In the genomic region with DNA sequence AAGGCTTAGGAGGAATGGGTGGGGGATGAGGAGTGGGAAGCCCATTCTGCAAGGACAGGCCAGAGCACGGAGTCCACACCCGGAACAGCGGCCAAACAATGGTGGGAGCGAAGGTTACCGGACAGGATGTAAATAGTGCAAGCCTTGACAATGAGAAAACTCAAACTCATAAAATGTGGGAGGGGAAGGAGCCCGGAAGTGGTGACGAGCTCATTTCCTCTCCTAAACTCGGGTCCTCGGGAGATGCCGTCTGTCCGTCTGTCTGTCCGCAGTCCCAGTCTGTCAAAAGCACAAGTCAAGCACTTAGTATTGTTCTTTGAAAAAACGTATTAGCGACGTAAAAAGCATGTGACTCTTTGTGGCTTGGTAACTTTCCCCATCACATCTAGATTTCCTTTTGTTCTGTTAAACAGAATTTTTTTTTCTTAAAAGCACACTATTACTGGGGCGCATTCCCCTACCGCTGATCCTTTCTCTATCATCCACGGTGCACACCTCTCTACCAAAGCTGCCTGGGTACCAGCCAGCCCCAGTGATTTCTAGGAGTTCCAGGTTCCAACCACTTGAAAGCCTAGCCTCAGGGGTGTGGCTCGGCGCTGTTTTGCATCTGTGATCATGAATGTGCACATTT, we compare ENCODE assay signal across 8 mouse cellular contexts. TPM values are rescaled to one million over a fixed set of nuclear protein-coding genes. Genes with fewer than 3 reads are reported as not detected.
DNase-seq lines count a peak whose midpoint lies in the region; ATAC-seq and TF ChIP-seq lines count a peak whose summit lies in the region.

No protein-coding gene starts in this region.

- no peak overlapping the region for H3K9ac ChIP-seq in limb, embryonic 14.5 days (ENCODE audit: low read depth, low read length, severe bottlenecking)

- peak overlapping the region; percentile 20; the same call in 1 of the 2 replicates for H3K4me2 ChIP-seq in limb, embryonic 14.5 days (replicated peaks; ENCODE audit: low read depth, low read length, severe bottlenecking)

- TF ChIP-seq CTCF in small intestine, adult 2 months (IDR thresholded peaks at IDR 0.05; ENCODE audit: extremely low read depth, insufficient read length, insufficient replicate concordance, low read depth, low read length) = no peak

- no peak overlapping the region for H3K27ac ChIP-seq in limb, embryonic 14.5 days (replicated peaks; ENCODE audit: low read depth, low read length)
- H3K27ac ChIP-seq in small intestine, adult 2 months (ENCODE audit: insufficient read depth, low read depth, low read length) = peak overlapping the region; percentile 56; the same call in 1 of the 2 replicates

- intact Hi-C loops in heart, postnatal 14 days (cut with DNase I) = no loop called here

- peak; percentile 20 to 42 for DNase-seq in urinary bladder, postnatal 36 days (ENCODE audit: low spot score in 2 of 2)
- no peak for DNase-seq in urinary bladder, postnatal 10 days (ENCODE audit: low spot score)
- DNase-seq in heart, postnatal 14 days = peak; percentile 55 to 64
- no peak for DNase-seq in limb, embryonic 14.5 days (ENCODE audit: low spot score)
- DNase-seq in retina, postnatal 1 day = no peak
- DNase-seq in c-Kit-positive CD71-positive TER-119-positive erythroid progenitor cells, embryonic 14.5 days (ENCODE audit: low spot score) = no peak
- no peak for DNase-seq in right cerebral cortex, postnatal 25 days

- H3K4me3 ChIP-seq in limb, embryonic 14.5 days (replicated peaks; ENCODE audit: low read length) = no peak overlapping the region
- H3K4me3 ChIP-seq in small intestine, adult 2 months (ENCODE audit: low read depth, low read length) = peak overlapping the region; percentile 51

- TF ChIP-seq POLR2A in limb, embryonic 14.5 days (IDR thresholded peaks at IDR 0.05; ENCODE audit: borderline replicate concordance, extremely low read depth, insufficient read depth, insufficient read length) = no peak
- TF ChIP-seq POLR2A in small intestine, adult 2 months (IDR thresholded peaks at IDR 0.05; ENCODE audit: low read depth, low read length) = peak; percentile 4; the same call in 1 of the 2 replicates

- ATAC-seq in limb, embryonic 14.5 days (ENCODE audit: low FRiP score, low read depth) = no peak

- WGBS in limb, embryonic 14.5 days = 49% methylated on average over 20 of the region's 20 CpGs
- WGBS in small intestine, adult 2 months = 18% methylated on average over 20 of the region's 20 CpGs

- no peaks in the 10 kb centered on the region for H3K27me3 ChIP-seq in limb, embryonic 14.5 days (ENCODE audit: control insufficient read depth, insufficient read depth, low read length)
- no peaks in the 10 kb centered on the region for H3K27me3 ChIP-seq in small intestine, adult 2 months (ENCODE audit: control insufficient read depth, insufficient read depth, low read length)

- no peaks in the 10 kb centered on the region for H3K9me3 ChIP-seq in limb, embryonic 14.5 days (ENCODE audit: control insufficient read depth, low read length)

- H3K36me3 ChIP-seq in limb, embryonic 14.5 days (ENCODE audit: control insufficient read depth, insufficient read depth, low read length) = peaks cover 6% of the 10 kb centered on the region; the same call in 1 of the 2 replicates
- no peaks in the 10 kb centered on the region; the same call in 1 of the 2 replicates for H3K36me3 ChIP-seq in small intestine, adult 2 months (ENCODE audit: control insufficient read depth, insufficient read depth, low read length)

- H3K4me1 ChIP-seq in limb, embryonic 14.5 days (ENCODE audit: control insufficient read depth, insufficient read depth, low read length) = peaks cover 7% of the 10 kb centered on the region; the same call in 1 of the 2 replicates
- H3K4me1 ChIP-seq in small intestine, adult 2 months (ENCODE audit: control insufficient read depth, insufficient read depth, insufficient read length, low read length) = peaks cover 6% of the 10 kb centered on the region; the same call in 1 of the 2 replicates

RNA-seq across cellular contexts. Expression of gene Blm, which starts 48.0 kb away (rescaled TPM):
- total RNA-seq in heart, postnatal 14 days (2021) = 1 to 10 TPM; 3.2 to 4.2 TPM
- 12.9 and 16.2 TPM in 2 replicates for polyA plus RNA-seq in limb, embryonic 14.5 days (2012; rRNA removed)
- 17.8 and 18.6 TPM in 2 replicates for polyA plus RNA-seq in limb, embryonic 14.5 days (2014; fragmentation: Nextera tagmentation; extraction: Ambion mirVana)
- 0.23 and 1.4 TPM in 2 replicates for polyA plus RNA-seq in small intestine, adult 2 months (2012; rRNA removed)

Comparison
In these comparisons a context has a peak if more than half of its experiments do, and no peak if none do; other contexts are left out.
1. DNase-seq: peak in urinary bladder, postnatal 36 days (2 of 2) and heart, postnatal 14 days (2 of 2); none in urinary bladder, postnatal 10 days (single experiment), limb, embryonic 14.5 days (single experiment), retina, postnatal 1 day (single experiment), c-Kit-positive CD71-positive TER-119-positive erythroid progenitor cells, embryonic 14.5 days (single experiment) and right cerebral cortex, postnatal 25 days (single experiment).